Mouse (Mus musculus): ENCODE measurements around the gene Tab1. TPM values are rescaled to one million over a fixed set of nuclear protein-coding genes. Genes with fewer than 3 reads are reported as not detected.

Tab1 gene
- polyA plus RNA-seq, 1 experiment from 2014 or later, result 30.5 TPM

DNA sequence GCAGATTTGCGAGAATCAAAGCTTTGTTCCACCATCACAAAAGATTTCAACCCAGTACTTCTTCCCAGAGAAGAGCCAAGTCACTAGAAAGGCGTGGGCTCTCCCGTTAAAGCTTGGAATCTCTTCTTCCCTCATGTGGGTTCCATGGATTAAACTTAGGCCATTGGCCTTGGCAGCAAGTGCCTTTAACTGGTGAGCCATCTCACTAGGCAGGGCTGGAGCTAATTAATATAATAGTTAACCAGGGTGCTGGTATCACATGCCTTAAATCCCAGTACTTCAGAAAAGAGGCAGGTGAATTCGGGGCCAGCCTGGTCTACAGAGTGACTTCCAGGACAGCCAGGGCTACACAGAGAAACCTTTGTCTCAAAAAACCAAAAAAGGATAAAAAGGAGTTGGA is 8.3 kb upstream of the Tab1 start:
- 0 out of 2 replicates have a peak, but pooled peaks cover under 1% of the 10 kb centered on the region for H3K9me3 ChIP-seq (replicated peaks)
- no peaks in the 10 kb centered on the region for H3K4me1 ChIP-seq (replicated peaks)
- H3K4me2 ChIP-seq, result no peak overlapping the region
- H3K27me3 ChIP-seq (replicated peaks), result no peaks in the 10 kb centered on the region
- 71% methylated on average over 4 of the region's 4 CpGs for WGBS
- H3K36me3 ChIP-seq, result no peaks in the 10 kb centered on the region
- no peak overlapping the region for H3K4me3 ChIP-seq
- no peak for ATAC-seq (ENCODE audit: insufficient number of reproducible peaks, low FRiP score)
- no peak overlapping the region for H3K9ac ChIP-seq
- H3K27ac ChIP-seq (ENCODE audit: poor library complexity, severe bottlenecking), result no peak overlapping the region

DNA sequence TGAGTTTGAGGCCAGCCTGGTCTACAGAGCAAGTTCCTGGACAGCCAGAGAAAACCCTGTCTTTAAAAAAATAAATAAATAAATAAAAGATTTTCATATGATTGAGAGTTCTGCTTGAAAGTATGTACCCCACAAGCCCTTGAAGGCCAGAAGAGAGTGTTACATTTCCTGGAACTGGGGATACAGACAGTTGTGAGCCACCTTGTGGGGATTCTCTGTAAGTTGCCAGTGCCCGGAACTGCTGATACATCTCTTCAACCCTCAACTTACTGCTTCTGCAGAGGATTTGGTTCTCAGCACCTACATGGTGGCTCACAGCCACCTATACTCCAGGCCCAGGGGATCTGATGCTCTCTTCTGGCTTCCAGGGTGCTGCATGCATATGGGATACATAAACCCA is 5.7 kb upstream of the Tab1 start:
- Histone ChIP-seq H3K4me3 (no peak overlapping the region), H3K4me1 (replicated peaks) (no peaks in the 10 kb centered on the region; the same call in 1 of the 2 replicates), H3K27me3 (replicated peaks) (no peaks in the 10 kb centered on the region), H3K9me3 (replicated peaks) (0 out of 2 replicates have a peak, but pooled peaks cover 3% of the 10 kb centered on the region), H3K36me3 (no peaks in the 10 kb centered on the region), H3K27ac (ENCODE audit: poor library complexity, severe bottlenecking) (no peak overlapping the region), H3K4me2 (no peak overlapping the region), H3K9ac (no peak overlapping the region)
- 62% methylated on average over 1 of the region's 1 CpGs for WGBS
- no peak for ATAC-seq (ENCODE audit: insufficient number of reproducible peaks, low FRiP score)

- no peak for ATAC-seq (ENCODE audit: insufficient number of reproducible peaks, low FRiP score)
- Histone ChIP-seq H3K27me3 (replicated peaks) (no peaks in the 10 kb centered on the region), H3K4me3 (no peak overlapping the region), H3K4me2 (no peak overlapping the region), H3K27ac (ENCODE audit: poor library complexity, severe bottlenecking) (no peak overlapping the region), H3K9ac (no peak overlapping the region), H3K9me3 (replicated peaks) (0 out of 2 replicates have a peak, but pooled peaks cover 3% of the 10 kb centered on the region), H3K4me1 (replicated peaks) (peaks cover 13% of the 10 kb centered on the region), H3K36me3 (no peaks in the 10 kb centered on the region)
- 88% methylated on average over 6 of the region's 6 CpGs for whole genome bisulfite sequencing
These were observed 2.9 kb upstream of the Tab1 start for GRCm38 (mm10) chr15:80129982-80130381.

GRCm38 (mm10) chr15:80130689-80131088 is 2.2 kb upstream of the Tab1 start:
- ATAC-seq (ENCODE audit: insufficient number of reproducible peaks, low FRiP score), result peak; percentile 23; the same call in 1 of the 2 replicates
- Histone ChIP-seq H3K4me3 (no peak overlapping the region), H3K4me1 (replicated peaks) (peaks cover 19% of the 10 kb centered on the region), H3K9me3 (replicated peaks) (0 out of 2 replicates have a peak, but pooled peaks cover 3% of the 10 kb centered on the region), H3K9ac (no peak overlapping the region), H3K36me3 (no peaks in the 10 kb centered on the region), H3K27ac (ENCODE audit: poor library complexity, severe bottlenecking) (no peak overlapping the region), H3K27me3 (replicated peaks) (no peaks in the 10 kb centered on the region), H3K4me2 (no peak overlapping the region)
- 48% methylated on average over 5 of the region's 5 CpGs for whole genome bisulfite sequencing

DNA sequence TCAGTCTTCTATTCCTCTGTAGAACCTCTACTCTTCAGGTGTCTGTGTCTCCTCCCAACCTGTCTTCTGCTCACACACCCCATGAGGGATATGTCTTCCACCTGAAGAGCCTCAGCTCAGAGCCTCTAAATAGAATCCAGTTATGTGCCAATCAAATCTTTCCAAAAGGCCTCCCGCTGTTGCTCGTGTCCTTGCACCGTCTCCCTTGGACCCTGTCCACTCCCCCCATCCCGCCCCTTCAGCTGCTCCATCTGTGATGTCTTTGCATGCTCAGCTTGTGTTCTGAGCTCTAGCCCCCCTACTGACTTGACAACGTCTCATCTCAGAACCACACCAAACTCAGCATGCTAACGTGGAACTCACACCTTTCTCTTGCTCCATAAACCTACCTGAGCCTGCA is 1.5 kb upstream of the Tab1 start:
- H3K27ac ChIP-seq (ENCODE audit: poor library complexity, severe bottlenecking), result no peak overlapping the region
- peaks cover 25% of the 10 kb centered on the region for H3K4me1 ChIP-seq (replicated peaks)
- H3K27me3 ChIP-seq (replicated peaks), result no peaks in the 10 kb centered on the region
- no peak overlapping the region for H3K4me2 ChIP-seq
- no peak for ATAC-seq (ENCODE audit: insufficient number of reproducible peaks, low FRiP score)
- 0 out of 2 replicates have a peak, but pooled peaks cover 3% of the 10 kb centered on the region for H3K9me3 ChIP-seq (replicated peaks)
- WGBS, result 72% methylated on average over 6 of the region's 6 CpGs
- H3K4me3 ChIP-seq, result no peak overlapping the region
- H3K9ac ChIP-seq, result no peak overlapping the region
- H3K36me3 ChIP-seq, result peaks cover 5% of the 10 kb centered on the region

- 0 out of 2 replicates have a peak, but pooled peaks cover 3% of the 10 kb centered on the region for H3K9me3 ChIP-seq (replicated peaks)
- H3K27ac ChIP-seq (ENCODE audit: poor library complexity, severe bottlenecking), result no peak overlapping the region; the same call in 1 of the 2 replicates
- H3K36me3 ChIP-seq, result peaks cover 15% of the 10 kb centered on the region
- peak overlapping the region; percentile 60 for H3K4me3 ChIP-seq
- no peaks in the 10 kb centered on the region for H3K27me3 ChIP-seq (replicated peaks)
- H3K4me2 ChIP-seq, result peak overlapping the region; percentile 90
- 75% methylated on average over 9 of the region's 9 CpGs for WGBS
- peaks cover 33% of the 10 kb centered on the region for H3K4me1 ChIP-seq (replicated peaks)
- no peak for ATAC-seq (ENCODE audit: insufficient number of reproducible peaks, low FRiP score)
- H3K9ac ChIP-seq, result 0 out of 2 replicates have a peak overlapping the region, but pooled peaks have one; percentile 88
These were observed 475 bp upstream of the Tab1 start for GRCm38 (mm10) chr15:80132452-80132851.

GRCm38 (mm10) chr15:80133682-80134449 is 939 bp downstream of the Tab1 start:
- 8% methylated on average over 14 of the region's 14 CpGs for WGBS
- H3K9me3 ChIP-seq (replicated peaks), result 0 out of 2 replicates have a peak, but pooled peaks cover 3% of the 10 kb centered on the region
- H3K4me2 ChIP-seq, result peak overlapping the region; percentile 90
- peak overlapping the region; percentile 88 for H3K9ac ChIP-seq
- H3K36me3 ChIP-seq, result peaks cover 15% of the 10 kb centered on the region
- no peaks in the 10 kb centered on the region for H3K27me3 ChIP-seq (replicated peaks)
- peak; percentile 27 for ATAC-seq (ENCODE audit: insufficient number of reproducible peaks, low FRiP score)
- peak overlapping the region; percentile 60 for H3K4me3 ChIP-seq
- H3K27ac ChIP-seq (ENCODE audit: poor library complexity, severe bottlenecking), result peak overlapping the region; percentile 97
- H3K4me1 ChIP-seq (replicated peaks), result peaks cover 47% of the 10 kb centered on the region

- H3K9me3 ChIP-seq (replicated peaks), result 0 out of 2 replicates have a peak, but pooled peaks cover 3% of the 10 kb centered on the region
- peak overlapping the region; percentile 88 for H3K9ac ChIP-seq
- no peaks in the 10 kb centered on the region for H3K27me3 ChIP-seq (replicated peaks)
- peak overlapping the region; percentile 90 for H3K4me2 ChIP-seq
- WGBS, result 17% methylated on average over 9 of the region's 9 CpGs
- H3K27ac ChIP-seq (ENCODE audit: poor library complexity, severe bottlenecking), result peak overlapping the region; percentile 97
- H3K4me1 ChIP-seq (replicated peaks), result peaks cover 52% of the 10 kb centered on the region
- peak overlapping the region; percentile 60 for H3K4me3 ChIP-seq
- ATAC-seq (ENCODE audit: insufficient number of reproducible peaks, low FRiP score), result no peak
- H3K36me3 ChIP-seq, result peaks cover 15% of the 10 kb centered on the region
These were observed 1.5 kb downstream of the Tab1 start for GRCm38 (mm10) chr15:80134450-80134847.

DNA sequence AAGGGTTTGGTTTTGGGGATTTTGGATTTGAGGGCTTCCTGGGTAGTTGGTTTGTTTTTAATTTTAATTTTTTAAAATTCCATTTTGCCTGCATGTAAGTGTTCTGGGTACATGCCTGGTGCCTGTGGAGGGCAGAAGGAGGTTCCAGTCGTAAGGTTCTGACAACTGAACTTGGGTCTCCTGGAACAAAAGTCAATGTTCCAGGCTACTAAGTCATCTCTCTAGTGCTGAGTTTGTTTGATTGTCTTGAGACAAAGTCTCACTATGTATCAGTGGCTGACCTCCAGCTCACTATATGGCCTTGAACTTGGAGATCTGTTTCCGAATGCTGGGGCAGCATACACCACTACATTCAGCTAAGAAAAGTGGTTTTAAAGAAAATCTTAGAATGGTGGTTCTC is 2.6 kb downstream of the Tab1 start:
- peaks cover 57% of the 10 kb centered on the region for H3K4me1 ChIP-seq (replicated peaks)

GRCm38 (mm10) chr15:80136645-80137044 is 3.7 kb downstream of the Tab1 start:
- 92% methylated on average over 3 of the region's 3 CpGs for WGBS
- Histone ChIP-seq H3K27ac (ENCODE audit: poor library complexity, severe bottlenecking) (0 out of 2 replicates have a peak overlapping the region, but pooled peaks have one; percentile 11), H3K4me3 (no peak overlapping the region), H3K27me3 (replicated peaks) (no peaks in the 10 kb centered on the region), H3K36me3 (peaks cover 36% of the 10 kb centered on the region), H3K4me1 (replicated peaks) (peaks cover 57% of the 10 kb centered on the region), H3K9me3 (replicated peaks) (no peaks in the 10 kb centered on the region), H3K4me2 (no peak overlapping the region), H3K9ac (0 out of 2 replicates have a peak overlapping the region, but pooled peaks have one; percentile 2)
- ATAC-seq (ENCODE audit: insufficient number of reproducible peaks, low FRiP score), result no peak

More for the DNA sequence above, 2.6 kb downstream of the Tab1 start:
- Histone ChIP-seq H3K27me3 (replicated peaks) (no peaks in the 10 kb centered on the region), H3K4me3 (no peak overlapping the region), H3K27ac (ENCODE audit: poor library complexity, severe bottlenecking) (peak overlapping the region; percentile 24; the same call in 1 of the 2 replicates), H3K9me3 (replicated peaks) (no peaks in the 10 kb centered on the region), H3K36me3 (peaks cover 24% of the 10 kb centered on the region), H3K4me2 (no peak overlapping the region), H3K9ac (no peak overlapping the region)
- ATAC-seq (ENCODE audit: insufficient number of reproducible peaks, low FRiP score), result no peak
- 85% methylated on average over 2 of the region's 2 CpGs for WGBS

- H3K9me3 ChIP-seq (replicated peaks), result peaks cover 3% of the 10 kb centered on the region; the same call in 1 of the 2 replicates
- H3K4me1 ChIP-seq (replicated peaks), result peaks cover 57% of the 10 kb centered on the region
- 68% methylated on average over 17 of the region's 17 CpGs for WGBS
- no peak for ATAC-seq (ENCODE audit: insufficient number of reproducible peaks, low FRiP score)
- peaks cover 49% of the 10 kb centered on the region for H3K36me3 ChIP-seq
- H3K4me3 ChIP-seq, result no peak overlapping the region
- no peak overlapping the region for H3K4me2 ChIP-seq
- peak overlapping the region; percentile 36 for H3K27ac ChIP-seq (ENCODE audit: poor library complexity, severe bottlenecking)
- H3K27me3 ChIP-seq (replicated peaks), result no peaks in the 10 kb centered on the region
- H3K9ac ChIP-seq, result no peak overlapping the region
These were observed 5.2 kb downstream of the Tab1 start for GRCm38 (mm10) chr15:80137945-80138791.

Data from heart, embryonic 12.5 days (tissue).